Mouse (Mus musculus) forelimb bud, embryonic 11.5 days (tissue): Measurements from ENCODE around the gene Flrt2.

Experiments used
- DNase-seq: peaks from one replicate; pipeline ENCODE4 v3.0.0-alpha.2; 2012; ENCODE audit warnings: low read depth, low spot score

The Flrt2 gene

GRCm38 (mm10) chr12:95734075-95734474, 42.0 kb downstream of the Flrt2 start:
- no peak for DNase-seq

GRCm38 (mm10) chr12:95737571-95737970, 45.5 kb downstream of the Flrt2 start:
- no peak for DNase-seq

GRCm38 (mm10) chr12:95738031-95738430, 46.0 kb downstream of the Flrt2 start:
- DNase-seq: no peak

GRCm38 (mm10) chr12:95738491-95739135, 46.6 kb downstream of the Flrt2 start:
- DNase-seq: no peak

GRCm38 (mm10) chr12:95739739-95740138, 47.7 kb downstream of the Flrt2 start:
- DNase-seq: no peak

- no peak for DNase-seq
These were observed 49.3 kb downstream of the Flrt2 start for GRCm38 (mm10) chr12:95741296-95741695.

GRCm38 (mm10) chr12:95744307-95744706, 52.3 kb downstream of the Flrt2 start:
- no peak for DNase-seq

- DNase-seq: no peak
These were observed 55.0 kb downstream of the Flrt2 start for GRCm38 (mm10) chr12:95746856-95747579.

- DNase-seq: no peak
These were observed 56.7 kb downstream of the Flrt2 start for GRCm38 (mm10) chr12:95748760-95749159.

- no peak for DNase-seq
These were observed 57.2 kb downstream of the Flrt2 start for GRCm38 (mm10) chr12:95749248-95749647.

- DNase-seq: no peak
These were observed 67.3 kb downstream of the Flrt2 start for GRCm38 (mm10) chr12:95759212-95759746.

GRCm38 (mm10) chr12:95765255-95765654, 73.2 kb downstream of the Flrt2 start:
- no peak for DNase-seq

- no peak for DNase-seq
These were observed 77.0 kb downstream of the Flrt2 start for GRCm38 (mm10) chr12:95769041-95769440.

- no peak for DNase-seq
These were observed 78.2 kb downstream of the Flrt2 start for GRCm38 (mm10) chr12:95770251-95770650.

GRCm38 (mm10) chr12:95790146-95790545, 98.1 kb downstream of the Flrt2 start:
- no peak for DNase-seq

- DNase-seq: no peak
These were observed 124.6 kb downstream of the Flrt2 start for GRCm38 (mm10) chr12:95816660-95817059.
